Mouse (Mus musculus): ENCODE measurements around the gene Stxbp5. TPM values are rescaled to one million over a fixed set of nuclear protein-coding genes. Genes with fewer than 3 reads are reported as not detected.

The Stxbp5 gene
- total RNA-seq (2021), result 100 to 1,000 TPM; 110 to 120 TPM
- long read RNA-seq, experiment 1, full-length matches to known transcripts, result 22 of 40 reads
- long read RNA-seq, experiment 1, partial matches to known transcripts, result 8 of 40 reads
- long read RNA-seq, experiment 1, other reads (novel, unspliced or antisense), result 10 of 40 reads
- long read RNA-seq, experiment 2, full-length matches to known transcripts, result 25 of 34 reads
- long read RNA-seq, experiment 2, partial matches to known transcripts, result 3 of 34 reads
- long read RNA-seq, experiment 2, other reads (novel, unspliced or antisense), result 6 of 34 reads

DNA sequence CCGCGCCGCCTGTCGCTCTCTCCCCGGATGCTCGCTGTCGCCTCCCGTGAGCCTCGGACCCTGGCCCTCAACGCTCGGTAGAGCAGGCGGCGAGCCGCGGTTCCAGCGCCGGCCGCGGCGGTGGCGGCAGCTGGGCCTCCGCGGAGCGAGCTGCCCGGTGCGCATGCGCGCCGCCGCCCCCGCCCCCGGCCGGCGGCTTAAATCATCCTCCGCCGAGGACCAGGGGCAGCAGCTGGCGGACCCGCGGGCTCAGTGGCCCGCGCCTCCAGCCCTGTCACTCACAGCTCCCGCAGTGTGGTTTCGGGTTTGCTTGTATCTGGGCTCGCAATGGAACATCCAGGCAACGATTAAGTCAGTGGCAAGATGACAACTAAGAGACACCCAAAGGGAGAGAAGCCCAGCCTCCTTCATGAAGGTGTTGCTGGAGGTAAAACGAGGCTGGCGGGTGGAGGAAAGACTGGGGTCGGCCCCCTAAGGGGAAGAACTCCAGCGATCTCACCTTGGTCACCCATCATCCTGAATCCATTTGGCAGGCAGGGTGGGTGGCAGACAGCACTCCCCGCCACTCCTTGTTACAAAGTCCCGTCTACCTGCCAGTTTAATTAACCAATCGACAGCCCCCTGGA lies at the start of gene Stxbp5:
Gene Stxbp5 (minus strand): TSS at position 9 of the 626 bp plus-strand sequence.
- Histone ChIP-seq H3K27ac (peak within 1 kb of the TSS; percentile 97), H3K4me3 (peak within 1 kb of the TSS; percentile 72)
- intact Hi-C loops (cut with DNase I), result loop anchor here (2.0 kb wide), 2 partner anchors 206 to 420 kb away; no protein-coding TSS in a partner anchor
- peak; percentile 82 to 86 for DNase-seq (ENCODE audit: extremely low spot score in 1 of 2, low spot score in 2 of 2)
- no peak for TF ChIP-seq CTCF (IDR thresholded peaks at IDR 0.05)

DNA sequence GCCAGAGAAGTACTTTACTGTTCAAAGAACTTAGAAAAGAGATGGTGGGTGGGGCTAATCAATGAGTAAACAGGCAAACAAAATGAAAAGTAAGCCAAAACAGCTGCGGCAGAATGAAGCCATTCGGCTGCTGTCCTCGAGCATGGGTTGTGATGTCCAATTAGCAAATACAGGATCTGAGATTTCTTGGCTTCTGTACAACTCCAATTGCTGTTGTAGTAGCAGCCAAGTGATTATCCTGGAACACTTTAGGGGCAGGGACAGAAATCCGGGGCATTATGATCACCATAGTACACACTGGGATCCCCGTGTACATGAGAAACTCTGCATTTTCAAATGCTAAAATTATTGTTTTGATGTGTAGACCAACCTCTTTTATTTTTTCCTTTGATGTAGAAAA lies 11.5 kb upstream of the Stxbp5 start:
- no peak for TF ChIP-seq CTCF (IDR thresholded peaks at IDR 0.05)
- H3K27ac ChIP-seq, result no peak overlapping the region
- no peak for DNase-seq (ENCODE audit: extremely low spot score in 1 of 2, low spot score in 2 of 2)
- intact Hi-C loops (cut with DNase I), result no loop called here
- H3K4me3 ChIP-seq, result no peak overlapping the region

DNA sequence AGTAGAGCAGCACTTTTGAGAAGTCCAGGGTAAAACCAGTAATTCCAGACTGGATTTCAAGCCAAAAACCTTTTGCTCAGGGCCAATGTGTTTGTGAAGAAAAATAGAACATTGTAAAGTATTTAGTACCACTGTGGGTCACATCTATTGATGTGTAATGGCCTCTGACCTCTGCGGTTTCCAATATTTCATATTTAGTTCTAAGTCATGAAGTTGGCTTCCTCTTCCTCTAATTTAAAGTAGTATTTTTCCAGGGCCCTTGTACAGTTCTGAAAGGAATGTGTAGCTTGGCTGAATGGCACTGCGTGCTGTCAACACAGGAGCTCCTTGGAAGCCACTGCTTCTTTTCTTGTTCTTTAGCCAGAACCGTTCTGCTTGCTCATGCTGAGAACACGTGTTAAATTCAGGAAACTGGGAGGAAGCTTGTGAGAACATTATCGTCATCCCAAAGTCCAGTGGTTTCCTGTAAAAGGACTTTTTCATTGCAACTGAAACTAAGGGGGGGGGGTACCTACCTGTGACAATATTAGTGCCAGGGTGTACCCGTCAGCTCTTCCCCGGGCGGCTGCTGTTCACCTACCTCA lies 7.1 kb upstream of the Stxbp5 start:
- Histone ChIP-seq H3K4me3 (no peak overlapping the region), H3K27ac (no peak overlapping the region)
- DNase-seq (ENCODE audit: extremely low spot score in 1 of 2, low spot score in 2 of 2), result no peak
- TF ChIP-seq CTCF (IDR thresholded peaks at IDR 0.05), result no peak
- intact Hi-C loops (cut with DNase I), result no loop called here

DNA sequence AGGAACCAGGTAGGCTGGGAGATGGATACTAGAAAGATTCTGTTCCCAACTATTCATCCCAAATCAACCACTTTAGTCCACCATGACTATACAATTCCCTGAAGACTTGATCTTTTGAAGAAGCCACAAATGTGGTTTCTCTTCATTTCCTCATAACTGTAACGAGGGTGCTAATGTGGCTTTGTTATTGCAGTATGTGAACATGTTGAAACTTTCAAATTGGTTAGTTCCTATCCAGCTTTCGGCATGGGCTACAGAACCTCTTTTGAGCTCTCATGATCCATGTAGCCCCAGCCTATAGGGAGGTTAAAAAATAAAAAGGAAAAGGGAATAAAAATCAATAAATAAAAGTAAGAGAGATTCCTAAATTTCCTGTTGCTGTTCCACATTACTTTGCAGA lies 6.6 kb upstream of the Stxbp5 start:
- intact Hi-C loops (cut with DNase I), result no loop called here
- Histone ChIP-seq H3K4me3 (no peak overlapping the region), H3K27ac (no peak overlapping the region)
- DNase-seq (ENCODE audit: extremely low spot score in 1 of 2, low spot score in 2 of 2), result no peak
- no peak for TF ChIP-seq CTCF (IDR thresholded peaks at IDR 0.05)

DNA sequence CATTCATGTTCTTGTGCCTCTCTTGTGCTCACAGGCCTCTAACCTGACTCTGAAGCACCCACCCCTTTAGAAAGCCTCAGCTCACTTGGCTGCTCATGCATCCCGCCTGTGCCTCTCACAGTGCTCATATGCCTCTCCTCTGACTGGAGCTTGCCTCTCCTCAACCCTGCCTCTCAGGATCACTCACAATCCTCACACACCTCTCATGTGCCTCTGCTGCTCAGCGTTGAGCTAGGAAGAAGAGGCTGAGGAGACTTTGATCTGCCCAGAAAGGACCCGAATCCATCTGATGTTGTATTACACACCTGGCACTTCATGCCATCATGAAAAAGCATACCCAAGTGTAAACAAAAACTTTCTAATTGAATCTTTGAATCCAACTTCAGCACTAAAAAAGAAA lies 5.3 kb upstream of the Stxbp5 start:
- intact Hi-C loops (cut with DNase I), result no loop called here
- H3K4me3 ChIP-seq, result no peak overlapping the region
- DNase-seq (ENCODE audit: extremely low spot score in 1 of 2, low spot score in 2 of 2), result no peak
- H3K27ac ChIP-seq, result no peak overlapping the region
- no peak for TF ChIP-seq CTCF (IDR thresholded peaks at IDR 0.05)

DNA sequence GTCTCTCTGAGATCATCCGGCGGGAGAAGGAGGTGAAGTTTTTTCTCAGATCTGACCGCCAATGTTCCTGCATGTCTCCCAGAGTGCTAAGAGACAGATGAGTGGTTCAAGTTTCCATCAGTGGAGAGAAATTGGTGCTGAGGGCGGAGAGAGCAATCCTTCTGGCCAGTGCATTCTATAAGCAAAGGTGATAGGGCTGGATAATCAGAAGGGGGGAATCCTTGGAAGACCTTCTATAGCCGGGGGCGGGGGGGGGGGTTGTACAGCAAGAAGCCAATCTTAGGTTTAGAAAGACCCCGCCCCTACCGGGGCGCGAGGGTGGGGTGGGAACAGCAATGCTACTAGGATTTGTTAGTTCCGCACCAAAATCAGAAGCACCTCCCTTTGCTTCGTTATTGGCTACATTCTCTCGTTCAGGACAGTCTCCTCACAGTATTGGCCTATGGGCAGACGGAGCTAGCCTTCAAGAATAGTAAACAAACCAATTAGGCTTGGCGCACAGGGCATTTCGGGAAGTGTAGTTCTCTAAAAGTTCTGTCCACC lies 889 bp upstream of the Stxbp5 start:
- no peak; the same call in none of the 2 replicates for TF ChIP-seq CTCF (IDR thresholded peaks at IDR 0.05)
- peak overlapping the region; percentile 97 for H3K27ac ChIP-seq
- peak overlapping the region; percentile 72 for H3K4me3 ChIP-seq
- DNase-seq (ENCODE audit: extremely low spot score in 1 of 2, low spot score in 2 of 2), result peak; percentile 73 to 82
- intact Hi-C loops (cut with DNase I), result loop anchor here (2.0 kb wide), 2 partner anchors 205 to 419 kb away; no protein-coding TSS in a partner anchor

DNA sequence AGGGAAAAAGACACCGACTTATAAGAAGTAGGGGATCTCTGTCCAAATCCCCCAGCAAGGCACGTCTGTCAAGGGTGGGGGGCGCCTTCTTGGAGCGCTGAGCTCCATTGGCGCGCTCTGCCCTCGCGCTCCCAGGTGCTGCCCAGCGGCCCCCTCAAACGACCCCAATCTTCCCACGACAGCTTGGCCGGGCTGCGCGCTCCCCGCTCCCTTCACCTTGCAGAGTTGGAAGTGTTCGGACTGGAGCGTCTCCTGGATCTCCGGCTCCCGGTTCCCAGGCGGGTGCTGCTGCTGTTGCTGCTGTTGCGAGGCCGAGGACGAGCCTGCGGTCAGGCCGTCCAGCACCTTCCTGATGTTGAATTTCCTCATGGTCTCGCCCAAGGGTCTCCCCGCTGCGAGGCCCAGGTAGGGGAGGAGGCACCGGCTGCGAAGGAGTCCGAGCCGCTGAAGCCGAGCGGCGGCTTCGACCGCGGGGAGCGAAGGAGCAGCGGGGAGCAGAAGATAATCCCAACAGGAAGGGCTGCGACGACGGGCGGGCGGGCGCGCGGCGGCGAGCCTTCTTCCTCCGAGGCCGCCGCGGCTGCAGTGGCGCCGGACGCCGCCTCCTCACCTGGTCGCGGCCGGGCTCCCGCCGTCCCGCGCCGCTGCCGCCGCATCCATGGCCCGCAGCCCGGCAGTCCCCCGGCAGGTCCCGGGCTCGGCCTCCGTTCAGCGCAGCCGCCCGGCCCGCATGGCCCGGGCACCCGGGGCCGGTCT lies 386 bp downstream of the Stxbp5 start:
- H3K27ac ChIP-seq, result peak overlapping the region; percentile 97
- no peak for TF ChIP-seq CTCF (IDR thresholded peaks at IDR 0.05)
- peak; percentile 57 to 61 for DNase-seq (ENCODE audit: extremely low spot score in 1 of 2, low spot score in 2 of 2)
- intact Hi-C loops (cut with DNase I), result loop anchor here (2.0 kb wide), 2 partner anchors 206 to 420 kb away; no protein-coding TSS in a partner anchor
- peak overlapping the region; percentile 72 for H3K4me3 ChIP-seq

DNA sequence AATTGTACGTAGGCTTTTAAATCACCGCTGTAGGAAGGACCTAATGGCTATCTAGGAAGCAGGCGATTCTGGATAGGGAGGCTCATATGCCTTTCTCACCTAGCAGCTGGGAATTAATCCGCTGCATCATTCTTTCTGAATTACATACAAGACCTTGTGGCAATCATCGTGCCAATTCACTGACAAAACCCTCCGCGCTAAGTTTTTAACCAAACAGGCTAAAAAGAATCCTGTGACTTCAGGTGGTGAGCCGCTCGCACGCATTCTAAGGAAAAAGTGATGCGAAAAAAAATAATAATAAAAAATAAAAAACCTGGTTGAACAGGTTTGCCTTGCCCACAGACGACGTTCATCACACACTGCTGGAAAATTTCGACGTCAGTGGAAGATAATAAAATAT lies 1.1 kb downstream of the Stxbp5 start:
- TF ChIP-seq CTCF (IDR thresholded peaks at IDR 0.05), result no peak
- peak overlapping the region; percentile 72 for H3K4me3 ChIP-seq
- peak overlapping the region; percentile 97 for H3K27ac ChIP-seq
- intact Hi-C loops (cut with DNase I), result loop anchor here (2.0 kb wide), 2 partner anchors 207 to 421 kb away; no protein-coding TSS in a partner anchor
- DNase-seq (ENCODE audit: extremely low spot score in 1 of 2, low spot score in 2 of 2), result peak in 1 of 2 experiments; percentile 19

DNA sequence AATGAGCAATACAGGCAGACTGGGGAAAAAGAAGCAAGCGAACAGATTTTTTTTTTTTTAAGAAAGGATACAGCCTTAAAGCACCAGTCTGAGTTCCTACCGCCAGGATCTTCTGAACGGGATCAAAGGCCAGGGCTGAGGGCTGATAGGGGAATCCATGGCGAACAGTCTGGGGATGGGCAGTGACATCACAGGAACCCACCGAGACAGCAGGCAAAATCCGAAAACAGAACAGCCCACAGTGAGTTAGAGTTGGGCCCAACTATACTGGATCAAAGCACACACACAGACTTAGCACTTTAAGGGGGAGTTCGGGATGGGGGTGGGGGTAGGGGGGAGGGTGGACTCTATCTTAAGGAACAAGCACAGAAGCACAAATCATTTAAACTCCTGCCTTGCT lies 1.8 kb downstream of the Stxbp5 start:
- no peak for DNase-seq (ENCODE audit: extremely low spot score in 1 of 2, low spot score in 2 of 2)
- TF ChIP-seq CTCF (IDR thresholded peaks at IDR 0.05), result no peak
- H3K4me3 ChIP-seq, result peak overlapping the region; percentile 72
- peak overlapping the region; percentile 97 for H3K27ac ChIP-seq
- intact Hi-C loops (cut with DNase I), result no loop called here

DNA sequence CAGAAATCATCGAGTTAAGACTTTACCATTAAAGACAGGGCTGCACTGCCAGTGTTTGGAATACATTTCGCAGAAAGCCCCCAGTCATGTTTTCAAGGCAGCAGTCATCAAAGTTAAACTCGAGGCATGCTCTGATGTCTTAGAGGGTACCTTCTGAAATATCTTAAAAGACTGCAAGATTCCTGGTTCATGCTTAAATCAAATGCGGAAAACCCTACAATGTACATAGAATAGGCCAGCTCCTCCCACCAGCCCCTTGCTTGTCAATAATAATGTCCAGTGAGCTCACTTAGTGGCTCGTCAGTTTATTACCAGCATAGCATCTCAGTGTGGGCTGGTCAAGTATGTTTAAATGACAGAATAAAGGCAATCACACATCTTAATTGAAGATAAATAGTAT lies 3.0 kb downstream of the Stxbp5 start:
- intact Hi-C loops (cut with DNase I), result no loop called here
- no peak for TF ChIP-seq CTCF (IDR thresholded peaks at IDR 0.05)
- peak overlapping the region; percentile 36; the same call in 1 of the 2 replicates for H3K27ac ChIP-seq
- H3K4me3 ChIP-seq, result peak overlapping the region; percentile 72
- no peak for DNase-seq (ENCODE audit: extremely low spot score in 1 of 2, low spot score in 2 of 2)

DNA sequence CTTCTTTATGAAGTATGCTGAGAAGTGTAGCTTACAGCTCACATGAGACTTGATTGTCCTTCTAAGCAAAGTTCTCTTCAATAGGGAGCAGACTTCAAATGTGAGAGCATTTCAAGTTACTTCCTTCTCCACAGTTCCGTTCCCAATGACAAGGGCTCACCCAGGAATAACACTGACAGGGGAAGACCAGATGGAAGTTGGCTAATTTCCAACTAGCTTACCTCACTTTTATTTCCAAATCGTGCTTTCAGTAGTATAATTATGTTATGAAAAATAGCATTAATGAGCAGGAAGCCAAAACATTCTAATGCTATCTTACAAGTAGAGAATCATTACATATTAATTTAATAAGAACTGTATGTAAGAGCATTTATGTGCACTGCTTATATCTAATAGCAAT lies 7.3 kb downstream of the Stxbp5 start:
- no peak overlapping the region for H3K27ac ChIP-seq

More for the DNA sequence above, 7.3 kb downstream of the Stxbp5 start:
- H3K4me3 ChIP-seq, result no peak overlapping the region
- no peak for DNase-seq (ENCODE audit: extremely low spot score in 1 of 2, low spot score in 2 of 2)
- no peak for TF ChIP-seq CTCF (IDR thresholded peaks at IDR 0.05)
- intact Hi-C loops (cut with DNase I), result no loop called here

Data from left cerebral cortex, adult 2 months (tissue).